Mouse (Mus musculus): ENCODE data around the gene Apol11b.
"Not testable (repeated sequence)": the region's sequence is repeated elsewhere in the genome, so short reads cannot be mapped to it uniquely, and the experiment has no call there.

Apol11b gene

GRCm38 (mm10) chr15:77643176-77643575 lies at the start of gene Apol11b:
TSS of gene Apol11b (minus strand) at chr15:77643286.
- not testable (repeated sequence) for DNase-seq

- not testable (repeated sequence) for DNase-seq
Observed at GRCm38 (mm10) chr15:77691532-77692311, 48.6 kb upstream of the Apol11b start.

- peak; percentile 59 for DNase-seq
Observed at GRCm38 (mm10) chr15:77683944-77684343, 40.9 kb upstream of the Apol11b start.

GRCm38 (mm10) chr15:77674081-77674480 lies 31.0 kb upstream of the Apol11b start:
- DNase-seq: not testable (repeated sequence)

GRCm38 (mm10) chr15:77661841-77662240 lies 18.8 kb upstream of the Apol11b start:
- not testable (repeated sequence) for DNase-seq

GRCm38 (mm10) chr15:77659773-77660172 lies 16.7 kb upstream of the Apol11b start:
- DNase-seq: not testable (repeated sequence)

GRCm38 (mm10) chr15:77651143-77651542 lies 8.1 kb upstream of the Apol11b start:
- DNase-seq: not testable (repeated sequence)

- not testable (repeated sequence) for DNase-seq
Observed at GRCm38 (mm10) chr15:77629822-77630221, 13.3 kb downstream of the Apol11b start.

- not testable (repeated sequence) for DNase-seq
Observed at GRCm38 (mm10) chr15:77628647-77629046, 14.4 kb downstream of the Apol11b start.

- not testable (repeated sequence) for DNase-seq
Observed at GRCm38 (mm10) chr15:77626471-77626870, 16.6 kb downstream of the Apol11b start.

GRCm38 (mm10) chr15:77624710-77625109 lies 18.4 kb downstream of the Apol11b start:
- no peak for DNase-seq

- no peak for DNase-seq
Observed at GRCm38 (mm10) chr15:77606069-77606468, 37.0 kb downstream of the Apol11b start.

- no peak for DNase-seq
Observed at GRCm38 (mm10) chr15:77598958-77599357, 44.1 kb downstream of the Apol11b start, which contains the start of gene Gm36245. TSS of gene Gm36245 (plus strand) at chr15:77599258.

- DNase-seq: no peak
Observed at GRCm38 (mm10) chr15:77598429-77598828, 44.7 kb downstream of the Apol11b start.

- no peak for DNase-seq
Observed at GRCm38 (mm10) chr15:77595961-77596360, 47.1 kb downstream of the Apol11b start, which contains the start of gene Apol10b. TSS of gene Apol10b (minus strand) at chr15:77596125.

- no peak for DNase-seq
Observed at GRCm38 (mm10) chr15:77593557-77593956, 49.5 kb downstream of the Apol11b start.

- no peak for DNase-seq
Observed at GRCm38 (mm10) chr15:77590881-77591280, 52.2 kb downstream of the Apol11b start.

- no peak for DNase-seq
Observed at GRCm38 (mm10) chr15:77588981-77589380, 54.1 kb downstream of the Apol11b start.

GRCm38 (mm10) chr15:77587026-77587425 lies 56.1 kb downstream of the Apol11b start:
- DNase-seq: peak; percentile 44

All from lung, postnatal 14 days (tissue).